Mouse (Mus musculus) kidney, embryonic 14.5 days (tissue): ENCODE measurements around the gene Cnnm2. TPM values are rescaled to one million over a fixed set of nuclear protein-coding genes. Genes with fewer than 3 reads are reported as not detected.
"Not testable (repeated sequence)": the region's sequence is repeated elsewhere in the genome, so short reads cannot be mapped to it uniquely, and the experiment has no call there.

Experiments
- ATAC-seq: fragments of 200-750 bp; cut with Nextera tagmentation; 2 replicates; pipeline ENCODE4 v1.8.0; 2017; ENCODE audit warnings: moderate number of reproducible peaks, mild to moderate bottlenecking, moderate TSS enrichment, moderate library complexity; ENCODE audit not compliant: low FRiP score, low TSS enrichment
- H3K27ac ChIP-seq: fragments of 300-500 bp; sonication (generic); 2 replicates; pipeline ENCODE4 v1.5.1; 2014; ENCODE audit warnings: low read depth, mild to moderate bottlenecking, low read length, moderate library complexity, mixed read lengths
- H3K27me3 ChIP-seq: fragments of 300-500 bp; sonication (generic); 2 replicates; pipeline ENCODE4 v1.6.1; 2014; ENCODE audit warnings: mild to moderate bottlenecking, low read length; ENCODE audit not compliant: control insufficient read depth, insufficient read depth
- H3K36me3 ChIP-seq: fragments of 300-500 bp; sonication (generic); 2 replicates; pipeline ENCODE4 v1.6.1; 2014; ENCODE audit warnings: low read length, mixed read lengths; ENCODE audit not compliant: control insufficient read depth, insufficient read depth
- H3K4me1 ChIP-seq: fragments of 300-500 bp; sonication (generic); 2 replicates; pipeline ENCODE4 v1.6.1; 2014; ENCODE audit warnings: low read length, mixed read lengths; ENCODE audit not compliant: control insufficient read depth, insufficient read depth
- H3K4me2 ChIP-seq: fragments of 300-500 bp; sonication (generic); replicated peaks from 2 replicates; pipeline ENCODE4 v1.6.1; 2014; ENCODE audit warnings: low read depth, mild to moderate bottlenecking, low read length
- H3K4me3 ChIP-seq: fragments of 300-500 bp; sonication (generic); 2 replicates; pipeline ENCODE4 v1.5.1; 2014; ENCODE audit warnings: mild to moderate bottlenecking, low read length
- H3K9ac ChIP-seq: fragments of 300-500 bp; sonication (generic); 2 replicates; pipeline ENCODE4 v1.6.1; 2014; ENCODE audit warnings: low read depth, mild to moderate bottlenecking, low read length, moderate library complexity
- H3K9me3 ChIP-seq: fragments of 300-500 bp; sonication (generic); 2 replicates; pipeline ENCODE4 v1.6.1; 2016; ENCODE audit warnings: low read length; ENCODE audit not compliant: control insufficient read depth
- WGBS: fragments of 180-500 bp; shearing (Covaris S2); extraction: QIAGEN DNeasy Blood & Tissue Kit; methylation state at CpG from one replicate; pipeline ENCODE4 v1.1.7; 2014; 5-methylcytosine and 5-hydroxymethylcytosine counted together
- polyA plus RNA-seq: library from polyadenylated mRNA; unstranded; fragments of >200 nt; fragmentation: Nextera tagmentation; extraction: Ambion mirVana; gene quantifications from 2 replicates; pipeline ENCODE4 v1.2.1, GENCODE M21; 2014

The Cnnm2 gene
- polyA plus RNA-seq, 1 experiment from 2014 or later: 6.8 TPM

- Histone ChIP-seq H3K9me3 (no peaks in the 10 kb centered on the region), H3K36me3 (no peaks in the 10 kb centered on the region), H3K9ac (no peak overlapping the region), H3K4me2 (no peak overlapping the region), H3K27ac (no peak overlapping the region), H3K4me3 (no peak overlapping the region), H3K27me3 (no peaks in the 10 kb centered on the region), H3K4me1 (no peaks in the 10 kb centered on the region)
- ATAC-seq: no peak
- WGBS: 50% methylated on average over 12 of the region's 12 CpGs
Measured at GRCm38 (mm10) chr19:46777928-46778680, 16.7 kb downstream of the Cnnm2 start.

- not testable (repeated sequence) for H3K9ac ChIP-seq, H3K27me3 ChIP-seq, H3K4me3 ChIP-seq, H3K9me3 ChIP-seq, H3K27ac ChIP-seq, H3K4me2 ChIP-seq, ATAC-seq, H3K4me1 ChIP-seq, H3K36me3 ChIP-seq
- 100% methylated on average over 1 of the region's 1 CpGs for WGBS
Measured at GRCm38 (mm10) chr19:46779130-46779529, 17.7 kb downstream of the Cnnm2 start.

- WGBS: 82% methylated on average over 5 of the region's 5 CpGs
- Histone ChIP-seq H3K9ac (no peak overlapping the region), H3K27ac (no peak overlapping the region), H3K4me1 (no peaks in the 10 kb centered on the region), H3K4me3 (no peak overlapping the region), H3K9me3 (no peaks in the 10 kb centered on the region), H3K36me3 (no peaks in the 10 kb centered on the region), H3K27me3 (no peaks in the 10 kb centered on the region), H3K4me2 (no peak overlapping the region)
- no peak for ATAC-seq
Measured at GRCm38 (mm10) chr19:46784038-46784437, 22.6 kb downstream of the Cnnm2 start.

- no peaks in the 10 kb centered on the region for H3K36me3 ChIP-seq
- H3K27ac ChIP-seq: no peak overlapping the region
- no peaks in the 10 kb centered on the region for H3K9me3 ChIP-seq
- H3K4me3 ChIP-seq: no peak overlapping the region
- WGBS: 81% methylated on average over 6 of the region's 6 CpGs
- H3K27me3 ChIP-seq: no peaks in the 10 kb centered on the region
- H3K4me2 ChIP-seq: no peak overlapping the region
- no peak overlapping the region for H3K9ac ChIP-seq
- H3K4me1 ChIP-seq: no peaks in the 10 kb centered on the region
- peak; percentile 20; the same call in 1 of the 2 replicates for ATAC-seq
Measured at GRCm38 (mm10) chr19:46784502-46784901, 23.1 kb downstream of the Cnnm2 start.

GRCm38 (mm10) chr19:46785633-46786032, 24.2 kb downstream of the Cnnm2 start:
- WGBS: 85% methylated on average over 4 of the region's 4 CpGs
- no peak for ATAC-seq
- no peak overlapping the region for H3K9ac ChIP-seq

GRCm38 (mm10) chr19:46789782-46790181, 28.4 kb downstream of the Cnnm2 start:
- WGBS: 90% methylated on average over 1 of the region's 1 CpGs

More at GRCm38 (mm10) chr19:46785633-46786032, 24.2 kb downstream of the Cnnm2 start:
- no peak overlapping the region for H3K27ac ChIP-seq
- H3K4me3 ChIP-seq: no peak overlapping the region
- no peak overlapping the region for H3K4me2 ChIP-seq
- no peaks in the 10 kb centered on the region for H3K36me3 ChIP-seq
- no peaks in the 10 kb centered on the region for H3K9me3 ChIP-seq
- H3K27me3 ChIP-seq: no peaks in the 10 kb centered on the region
- no peaks in the 10 kb centered on the region for H3K4me1 ChIP-seq

GRCm38 (mm10) chr19:46791360-46791759, 30.0 kb downstream of the Cnnm2 start:
- WGBS: 87% methylated on average over 7 of the region's 7 CpGs
- ATAC-seq: no peak
- H3K27me3 ChIP-seq: no peaks in the 10 kb centered on the region
- no peaks in the 10 kb centered on the region for H3K9me3 ChIP-seq
- no peaks in the 10 kb centered on the region for H3K36me3 ChIP-seq
- H3K9ac ChIP-seq: no peak overlapping the region
- no peak overlapping the region for H3K4me3 ChIP-seq
- no peak overlapping the region for H3K4me2 ChIP-seq
- no peak overlapping the region for H3K27ac ChIP-seq
- H3K4me1 ChIP-seq: 0 out of 2 replicates have a peak, but pooled peaks cover 2% of the 10 kb centered on the region

More at GRCm38 (mm10) chr19:46789782-46790181, 28.4 kb downstream of the Cnnm2 start:
- no peak overlapping the region for H3K4me2 ChIP-seq
- no peak for ATAC-seq
- 0 out of 2 replicates have a peak, but pooled peaks cover 2% of the 10 kb centered on the region for H3K4me1 ChIP-seq
- H3K9me3 ChIP-seq: no peaks in the 10 kb centered on the region
- no peak overlapping the region for H3K27ac ChIP-seq
- no peaks in the 10 kb centered on the region for H3K27me3 ChIP-seq
- H3K9ac ChIP-seq: no peak overlapping the region
- no peaks in the 10 kb centered on the region for H3K36me3 ChIP-seq
- H3K4me3 ChIP-seq: no peak overlapping the region

GRCm38 (mm10) chr19:46791921-46792320, 30.5 kb downstream of the Cnnm2 start:
- H3K4me1 ChIP-seq: 0 out of 2 replicates have a peak, but pooled peaks cover 2% of the 10 kb centered on the region
- 77% methylated on average over 8 of the region's 8 CpGs for WGBS
- no peak for ATAC-seq
- H3K4me2 ChIP-seq: no peak overlapping the region
- H3K36me3 ChIP-seq: no peaks in the 10 kb centered on the region
- no peaks in the 10 kb centered on the region for H3K27me3 ChIP-seq
- H3K27ac ChIP-seq: no peak overlapping the region
- H3K4me3 ChIP-seq: no peak overlapping the region
- no peaks in the 10 kb centered on the region for H3K9me3 ChIP-seq
- H3K9ac ChIP-seq: no peak overlapping the region

GRCm38 (mm10) chr19:46792480-46792879, 31.1 kb downstream of the Cnnm2 start:
- 84% methylated on average over 3 of the region's 3 CpGs for WGBS
- no peak overlapping the region for H3K27ac ChIP-seq
- H3K4me3 ChIP-seq: no peak overlapping the region
- H3K9me3 ChIP-seq: no peaks in the 10 kb centered on the region
- H3K9ac ChIP-seq: no peak overlapping the region
- no peak overlapping the region for H3K4me2 ChIP-seq
- no peak for ATAC-seq
- H3K27me3 ChIP-seq: no peaks in the 10 kb centered on the region
- no peaks in the 10 kb centered on the region for H3K36me3 ChIP-seq
- H3K4me1 ChIP-seq: 0 out of 2 replicates have a peak, but pooled peaks cover 2% of the 10 kb centered on the region
